Mouse (Mus musculus) 416B (cell line): ENCODE data around the gene Fam219a.

Experiments used
- DNase-seq: peaks from one replicate; pipeline ENCODE4 v3.0.0; 2011; ENCODE audit warnings: low read depth

Fam219a gene

GRCm38 (mm10) chr4:41470684-41471383 lies 98.5 kb downstream of the Fam219a start:
- DNase-seq: no peak

GRCm38 (mm10) chr4:41470051-41470683 lies 99.2 kb downstream of the Fam219a start:
- DNase-seq: no peak

GRCm38 (mm10) chr4:41469199-41469598 lies 100.1 kb downstream of the Fam219a start:
- no peak for DNase-seq

- peak; percentile 83 for DNase-seq
Measured at GRCm38 (mm10) chr4:41468396-41469080, 100.8 kb downstream of the Fam219a start.
